Mouse (Mus musculus) B cell, adult 2 months (primary cell): ENCODE data around the gene D430042O09Rik.

Source experiments
- DNase-seq, 2 experiments: peaks; one replicate each; pipeline ENCODE4 v3.0.0; 2022

D430042O09Rik gene

GRCm38 (mm10) chr7:125741271-125741703, 33.6 kb downstream of the D430042O09Rik start:
- no peak for DNase-seq

DNA sequence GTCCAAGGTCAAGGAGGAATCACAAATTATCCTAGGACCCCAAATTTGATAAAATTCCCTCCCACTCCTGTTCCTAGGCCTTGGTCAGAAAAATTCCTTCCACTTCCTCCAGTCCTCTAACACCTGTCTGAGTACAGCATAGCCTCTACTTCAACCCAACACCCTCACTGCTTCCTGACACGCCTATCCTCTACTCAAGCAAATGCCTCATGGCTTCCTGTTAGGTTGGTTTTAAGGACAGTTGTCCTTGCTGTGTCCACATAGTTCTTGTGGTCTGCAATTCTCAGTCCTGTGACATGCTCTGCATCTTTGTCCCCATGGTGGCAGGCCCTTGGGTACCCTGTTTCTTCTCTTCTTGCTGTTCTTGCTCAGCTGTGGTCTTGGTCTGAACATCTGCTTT, 37.1 kb downstream of the D430042O09Rik start:
- DNase-seq, result no peak

- DNase-seq, result no peak
Measured at GRCm38 (mm10) chr7:125746621-125747315, 39.1 kb downstream of the D430042O09Rik start.

- peak; percentile 13 to 17 for DNase-seq
Measured at GRCm38 (mm10) chr7:125747316-125747690, 39.6 kb downstream of the D430042O09Rik start.

DNA sequence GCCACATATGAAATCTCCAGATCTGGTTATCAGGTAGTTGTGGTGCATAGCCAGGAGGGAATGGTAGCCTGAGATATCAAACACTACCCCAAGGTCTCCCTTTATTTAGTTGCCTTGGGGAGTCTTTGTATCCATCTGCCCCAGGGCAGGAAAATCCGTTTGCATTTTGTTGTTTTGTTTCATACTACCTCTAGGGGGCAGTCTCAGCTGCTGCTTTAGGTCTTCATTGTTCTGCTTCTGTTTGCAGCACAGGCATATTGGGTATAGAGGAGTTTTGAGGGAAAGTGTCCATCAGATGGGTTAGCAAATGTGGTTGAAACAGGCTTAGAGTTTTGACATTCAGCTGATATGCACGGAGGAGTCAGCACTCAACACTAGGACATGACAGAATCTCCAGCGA, 40.5 kb downstream of the D430042O09Rik start:
- peak; percentile 13 to 20 for DNase-seq

- no peak for DNase-seq
Measured at GRCm38 (mm10) chr7:125752699-125753325, 45.1 kb downstream of the D430042O09Rik start.

GRCm38 (mm10) chr7:125753326-125753715, 45.6 kb downstream of the D430042O09Rik start:
- no peak for DNase-seq

GRCm38 (mm10) chr7:125756806-125757205, 49.1 kb downstream of the D430042O09Rik start:
- no peak for DNase-seq

DNA sequence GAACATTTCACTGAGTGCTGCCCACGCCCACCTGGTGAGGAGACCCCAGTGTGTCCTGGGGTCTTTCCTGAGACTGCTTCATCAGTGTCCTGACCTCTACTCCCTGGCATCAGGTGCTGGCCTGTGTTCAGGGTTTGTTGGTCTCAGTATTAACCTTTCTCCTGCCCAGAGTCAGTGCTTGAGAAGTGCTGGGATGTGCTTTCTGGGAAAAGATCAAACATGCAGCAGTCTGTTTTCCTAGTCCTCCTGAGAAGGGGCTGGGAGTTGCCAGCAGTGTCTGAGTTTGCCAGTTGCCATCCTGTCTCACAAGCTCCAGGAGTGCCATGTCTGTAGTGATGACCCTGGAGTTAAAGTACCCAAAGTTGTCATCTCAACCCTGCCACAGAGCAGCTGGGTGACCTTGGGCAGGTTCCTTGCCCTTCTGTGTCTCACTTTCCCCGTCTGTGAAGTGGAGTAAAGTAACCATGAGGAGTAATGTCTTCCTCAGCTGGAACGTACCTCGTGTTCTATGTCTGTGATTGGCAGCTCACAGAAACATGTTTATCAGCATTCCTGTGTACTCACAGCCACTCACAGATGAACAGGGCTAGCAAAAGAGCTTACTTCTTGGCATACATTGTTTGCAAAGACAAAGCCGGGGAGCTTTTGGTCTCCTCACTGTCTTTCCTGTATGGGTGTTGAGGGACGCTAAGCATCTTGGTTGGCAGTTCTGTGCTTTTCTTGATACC, 50.4 kb downstream of the D430042O09Rik start:
- no peak for DNase-seq

GRCm38 (mm10) chr7:125762289-125762688, 54.6 kb downstream of the D430042O09Rik start:
- no peak for DNase-seq

- no peak for DNase-seq
Measured at GRCm38 (mm10) chr7:125762883-125763830, 55.5 kb downstream of the D430042O09Rik start.

GRCm38 (mm10) chr7:125764373-125764772, 56.7 kb downstream of the D430042O09Rik start:
- DNase-seq, result no peak

DNA sequence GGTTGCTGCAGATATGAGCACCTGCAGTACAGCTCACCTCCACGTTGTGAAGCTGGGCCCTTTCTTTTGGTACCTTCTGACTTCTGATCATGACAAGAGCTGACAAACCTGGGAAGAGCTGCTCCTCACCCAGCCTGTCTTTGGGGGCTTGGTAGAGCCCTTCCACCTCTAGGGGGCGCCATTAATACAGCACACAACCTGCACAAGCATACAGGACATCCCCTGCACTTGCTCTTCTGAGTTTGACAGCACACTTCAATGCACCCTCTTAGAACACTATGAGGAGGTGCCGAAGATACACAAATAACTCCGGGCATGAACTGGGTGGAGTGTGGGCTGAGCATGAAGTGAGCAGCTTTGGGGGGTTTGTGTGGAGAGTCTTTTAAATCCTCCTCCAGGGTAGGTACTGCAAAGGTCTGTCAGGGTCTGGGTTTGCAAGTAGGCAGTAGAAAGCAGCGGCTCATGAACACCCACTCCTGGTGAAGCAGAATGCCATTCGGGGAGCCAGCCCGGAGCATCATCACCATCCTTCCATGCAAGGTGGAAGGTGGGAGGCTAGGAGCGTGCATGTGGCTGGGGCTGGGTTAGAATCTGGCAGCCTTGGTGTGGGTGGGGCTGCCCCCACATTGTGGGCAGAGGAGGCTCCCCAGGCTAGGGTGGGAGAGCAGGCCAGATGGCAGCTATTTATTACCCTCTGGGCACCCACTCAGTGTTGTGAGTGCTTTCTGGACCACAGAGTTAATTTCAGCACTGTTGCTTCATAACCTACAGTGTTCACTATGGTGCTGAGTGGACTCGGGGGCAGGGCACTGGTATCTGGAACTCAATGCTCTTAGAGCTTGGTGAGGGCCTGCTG, 59.5 kb downstream of the D430042O09Rik start:
- peak; percentile 54 to 58 for DNase-seq

GRCm38 (mm10) chr7:125772961-125773571, 65.4 kb downstream of the D430042O09Rik start:
- DNase-seq, result no peak

GRCm38 (mm10) chr7:125783206-125783605, 75.5 kb downstream of the D430042O09Rik start:
- DNase-seq, result peak; percentile 15 to 19

- DNase-seq, result no peak
Measured at GRCm38 (mm10) chr7:125786105-125786504, 78.4 kb downstream of the D430042O09Rik start.

GRCm38 (mm10) chr7:125787046-125787445, 79.4 kb downstream of the D430042O09Rik start:
- DNase-seq, result no peak

GRCm38 (mm10) chr7:125790039-125790438, 82.4 kb downstream of the D430042O09Rik start:
- no peak for DNase-seq

- no peak for DNase-seq
Measured at GRCm38 (mm10) chr7:125806571-125806970, 98.9 kb downstream of the D430042O09Rik start.

GRCm38 (mm10) chr7:125808210-125808609, 100.5 kb downstream of the D430042O09Rik start:
- DNase-seq, result no peak

DNA sequence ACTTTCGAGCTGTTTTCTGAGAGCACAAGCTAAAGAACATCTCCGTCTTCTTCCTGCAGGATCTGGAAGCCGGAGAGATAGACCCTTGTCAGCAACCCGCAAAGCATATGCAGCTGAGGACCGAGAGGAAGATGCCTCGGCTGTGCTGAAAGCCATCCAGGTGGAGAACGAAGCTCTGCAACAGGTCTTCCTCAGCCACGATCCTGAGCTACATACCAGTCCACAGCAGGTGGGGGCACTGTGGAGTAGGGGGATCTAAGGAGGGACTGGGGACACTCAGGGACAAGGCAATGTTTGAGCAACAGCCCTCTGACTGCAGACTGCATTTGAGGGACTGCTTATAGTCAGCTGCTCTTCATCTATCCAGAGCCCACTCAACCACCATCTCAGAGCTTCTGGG, 105.0 kb downstream of the D430042O09Rik start:
- DNase-seq, result no peak
